In genomic region chr19:7274326-7274990, GRCm38 (mm10) we compare ENCODE assay signal across 7 mouse cellular contexts. TPM values are rescaled to one million over a fixed set of nuclear protein-coding genes. Genes with fewer than 3 reads are reported as not detected.
DNase-seq lines count a peak whose midpoint lies in the region; ATAC-seq and TF ChIP-seq lines count a peak whose summit lies in the region.

No protein-coding gene starts in this region.

- no peak overlapping the region for H3K27ac ChIP-seq in stomach, embryonic 16.5 days (ENCODE audit: low read length)
- H3K27ac ChIP-seq in stomach, postnatal 0 days (replicated peaks): no peak overlapping the region; the same call in 1 of the 2 replicates
- peak overlapping the region; percentile 61 for H3K27ac ChIP-seq in heart, embryonic 16.5 days (ENCODE audit: low read length)
- peak overlapping the region; percentile 86 for H3K27ac ChIP-seq in midbrain, embryonic 13.5 days
- no peak overlapping the region for H3K27ac ChIP-seq in lung, postnatal 0 days (ENCODE audit: low read length)

- no peaks in the 10 kb centered on the region for H3K27me3 ChIP-seq in stomach, embryonic 16.5 days (ENCODE audit: control insufficient read depth, insufficient read depth, low read length)
- no peaks in the 10 kb centered on the region for H3K27me3 ChIP-seq in stomach, postnatal 0 days (ENCODE audit: control insufficient read depth, insufficient read depth, low read length)
- H3K27me3 ChIP-seq in heart, embryonic 16.5 days (ENCODE audit: control insufficient read depth, insufficient read depth, low read length): no peaks in the 10 kb centered on the region
- H3K27me3 ChIP-seq in midbrain, embryonic 13.5 days: no peaks in the 10 kb centered on the region
- H3K27me3 ChIP-seq in lung, postnatal 0 days (replicated peaks; ENCODE audit: insufficient read depth, low read length): no peaks in the 10 kb centered on the region

- TF ChIP-seq CTCF in stomach, postnatal 0 days (IDR thresholded peaks at IDR 0.05; ENCODE audit: low read depth): no peak
- no peak for TF ChIP-seq CTCF in lung, postnatal 0 days (IDR thresholded peaks at IDR 0.05)

- H3K36me3 ChIP-seq in stomach, embryonic 16.5 days (ENCODE audit: control insufficient read depth, insufficient read depth, low read length): peaks cover 26% of the 10 kb centered on the region; the same call in 1 of the 2 replicates
- peaks cover 22% of the 10 kb centered on the region for H3K36me3 ChIP-seq in stomach, postnatal 0 days (ENCODE audit: control insufficient read depth, insufficient read depth, low read length)
- H3K36me3 ChIP-seq in heart, embryonic 16.5 days (ENCODE audit: control insufficient read depth, insufficient read depth): peaks cover 32% of the 10 kb centered on the region
- peaks cover 89% of the 10 kb centered on the region for H3K36me3 ChIP-seq in midbrain, embryonic 13.5 days
- peaks cover 21% of the 10 kb centered on the region for H3K36me3 ChIP-seq in lung, postnatal 0 days (ENCODE audit: insufficient read depth, low read length)

- H3K9me3 ChIP-seq in stomach, embryonic 16.5 days (replicated peaks; ENCODE audit: control insufficient read depth, low read length): 0 out of 2 replicates have a peak, but pooled peaks cover 5% of the 10 kb centered on the region
- H3K9me3 ChIP-seq in stomach, postnatal 0 days (ENCODE audit: control insufficient read depth, low read length): no peaks in the 10 kb centered on the region
- no peaks in the 10 kb centered on the region for H3K9me3 ChIP-seq in heart, embryonic 16.5 days (replicated peaks; ENCODE audit: control insufficient read depth, low read length)
- no peaks in the 10 kb centered on the region for H3K9me3 ChIP-seq in midbrain, embryonic 13.5 days
- no peaks in the 10 kb centered on the region for H3K9me3 ChIP-seq in lung, postnatal 0 days (ENCODE audit: low read length)

- H3K4me1 ChIP-seq in stomach, embryonic 16.5 days (ENCODE audit: control insufficient read depth, insufficient read depth, low read length): peaks cover 27% of the 10 kb centered on the region
- no peaks in the 10 kb centered on the region; the same call in 1 of the 2 replicates for H3K4me1 ChIP-seq in stomach, postnatal 0 days (replicated peaks; ENCODE audit: control insufficient read depth, insufficient read depth)
- H3K4me1 ChIP-seq in heart, embryonic 16.5 days (ENCODE audit: control insufficient read depth, insufficient read depth, low read length): peaks cover 27% of the 10 kb centered on the region
- H3K4me1 ChIP-seq in midbrain, embryonic 13.5 days (replicated peaks): peaks cover 88% of the 10 kb centered on the region
- peaks cover 3% of the 10 kb centered on the region; the same call in 1 of the 2 replicates for H3K4me1 ChIP-seq in lung, postnatal 0 days (ENCODE audit: insufficient read depth, low read depth, low read length)

- ATAC-seq in stomach, embryonic 16.5 days (ENCODE audit: insufficient read depth, low FRiP score): no peak
- ATAC-seq in stomach, postnatal 0 days (ENCODE audit: low FRiP score, low TSS enrichment): no peak
- no peak for ATAC-seq in heart, embryonic 16.5 days (replicated peaks; ENCODE audit: extremely low read depth, insufficient read depth, low FRiP score)
- ATAC-seq in midbrain, embryonic 13.5 days: no peak
- ATAC-seq in lung, postnatal 0 days: no peak

- no peak for DNase-seq in stomach, postnatal 0 days (ENCODE audit: low spot score)
- DNase-seq in cerebellum, postnatal 14 days: peak; percentile 90 to 94
- DNase-seq in B cell, adult 2 months: no peak
- DNase-seq in lung, postnatal 0 days (ENCODE audit: low spot score): no peak

- no peak overlapping the region for H3K4me3 ChIP-seq in stomach, embryonic 16.5 days (replicated peaks; ENCODE audit: low read length)
- no peak overlapping the region for H3K4me3 ChIP-seq in stomach, postnatal 0 days (ENCODE audit: low read depth, low read length)
- no peak overlapping the region for H3K4me3 ChIP-seq in heart, embryonic 16.5 days (ENCODE audit: low read length)
- no peak overlapping the region; the same call in 1 of the 2 replicates for H3K4me3 ChIP-seq in midbrain, embryonic 13.5 days (replicated peaks)
- no peak overlapping the region for H3K4me3 ChIP-seq in lung, postnatal 0 days (ENCODE audit: low read depth, low read length)

- WGBS in stomach, embryonic 16.5 days: 73% methylated on average over 13 of the region's 13 CpGs
- WGBS in stomach, postnatal 0 days: 70% methylated on average over 13 of the region's 13 CpGs
- WGBS in heart, embryonic 16.5 days: 71% methylated on average over 13 of the region's 13 CpGs
- WGBS in midbrain, embryonic 13.5 days: 80% methylated on average over 13 of the region's 13 CpGs
- 76% methylated on average over 10 of the region's 13 CpGs for WGBS in lung, postnatal 0 days

- H3K9ac ChIP-seq in stomach, embryonic 16.5 days (ENCODE audit: low read length): 0 out of 2 replicates have a peak overlapping the region, but pooled peaks have one; percentile 27
- H3K9ac ChIP-seq in stomach, postnatal 0 days (ENCODE audit: low read length): no peak overlapping the region
- H3K9ac ChIP-seq in heart, embryonic 16.5 days (ENCODE audit: low read length): peak overlapping the region; percentile 39
- peak overlapping the region; percentile 51 for H3K9ac ChIP-seq in midbrain, embryonic 13.5 days (replicated peaks)
- no peak overlapping the region for H3K9ac ChIP-seq in lung, postnatal 0 days (replicated peaks; ENCODE audit: low read depth)

- no peak overlapping the region for H3K4me2 ChIP-seq in stomach, embryonic 16.5 days (ENCODE audit: low read depth, low read length)
- H3K4me2 ChIP-seq in stomach, postnatal 0 days (replicated peaks; ENCODE audit: low read depth): no peak overlapping the region
- no peak overlapping the region for H3K4me2 ChIP-seq in heart, embryonic 16.5 days (ENCODE audit: low read depth, low read length)
- H3K4me2 ChIP-seq in midbrain, embryonic 13.5 days (replicated peaks): 0 out of 2 replicates have a peak overlapping the region, but pooled peaks have one; percentile 9
- H3K4me2 ChIP-seq in lung, postnatal 0 days (replicated peaks; ENCODE audit: low read depth, low read length): no peak overlapping the region

- no peak for TF ChIP-seq EP300 in stomach, postnatal 0 days (optimal IDR thresholded peaks at IDR 0.05)
- TF ChIP-seq EP300 in lung, postnatal 0 days (IDR thresholded peaks at IDR 0.05): no peak

RNA-seq across cellular contexts. Expression of gene Rcor2, which starts 7.3 kb away (rescaled TPM):
- 5.4 and 9.7 TPM in 2 replicates for polyA plus RNA-seq in stomach, embryonic 16.5 days (2015; fragmentation: Nextera tagmentation; extraction: Ambion mirVana)
- 2.2 and 2.4 TPM in 2 replicates for polyA plus RNA-seq in stomach, postnatal 0 days (2015; fragmentation: Nextera tagmentation; extraction: Ambion mirVana)
- 11.9 and 18.0 TPM in 2 replicates for polyA plus RNA-seq in heart, embryonic 16.5 days (2015; fragmentation: Nextera tagmentation; extraction: Ambion mirVana)
- polyA plus RNA-seq in midbrain, embryonic 13.5 days (2015; fragmentation: Nextera tagmentation; extraction: Ambion mirVana): 41.1 and 52.8 TPM in 2 replicates
- 1.3 and 1.5 TPM in 2 replicates for polyA plus RNA-seq in lung, postnatal 0 days (2015; fragmentation: Nextera tagmentation; extraction: Ambion mirVana)

RNA-seq across cellular contexts. Expression of gene Naa40, which starts 33.5 kb away (rescaled TPM):
- 46.9 and 50.4 TPM in 2 replicates for polyA plus RNA-seq in stomach, embryonic 16.5 days (2015; fragmentation: Nextera tagmentation; extraction: Ambion mirVana)
- polyA plus RNA-seq in stomach, postnatal 0 days (2015; fragmentation: Nextera tagmentation; extraction: Ambion mirVana): 20.1 and 20.5 TPM in 2 replicates
- 59.3 and 61.1 TPM in 2 replicates for polyA plus RNA-seq in heart, embryonic 16.5 days (2015; fragmentation: Nextera tagmentation; extraction: Ambion mirVana)
- 73.7 and 74.6 TPM in 2 replicates for polyA plus RNA-seq in midbrain, embryonic 13.5 days (2015; fragmentation: Nextera tagmentation; extraction: Ambion mirVana)
- 16.6 and 17.7 TPM in 2 replicates for polyA plus RNA-seq in lung, postnatal 0 days (2015; fragmentation: Nextera tagmentation; extraction: Ambion mirVana)

RNA-seq across cellular contexts. Expression of gene Cox8a, which starts 57.0 kb away (rescaled TPM):
- 986 and 1,009 TPM in 2 replicates for polyA plus RNA-seq in stomach, embryonic 16.5 days (2015; fragmentation: Nextera tagmentation; extraction: Ambion mirVana)
- polyA plus RNA-seq in stomach, postnatal 0 days (2015; fragmentation: Nextera tagmentation; extraction: Ambion mirVana): 1,651 and 1,766 TPM in 2 replicates
- polyA plus RNA-seq in heart, embryonic 16.5 days (2015; fragmentation: Nextera tagmentation; extraction: Ambion mirVana): 1,892 and 2,285 TPM in 2 replicates
- polyA plus RNA-seq in midbrain, embryonic 13.5 days (2015; fragmentation: Nextera tagmentation; extraction: Ambion mirVana): 750 and 771 TPM in 2 replicates
- polyA plus RNA-seq in lung, postnatal 0 days (2015; fragmentation: Nextera tagmentation; extraction: Ambion mirVana): 889 and 976 TPM in 2 replicates

Comparison
In these comparisons a context has a peak if more than half of its experiments do, and no peak if none do; other contexts are left out.
1. H3K9ac ChIP-seq: peak in stomach, embryonic 16.5 days (single experiment), heart, embryonic 16.5 days (single experiment) and midbrain, embryonic 13.5 days (single experiment); none in stomach, postnatal 0 days (single experiment) and lung, postnatal 0 days (single experiment).
2. H3K27ac ChIP-seq: peak in heart, embryonic 16.5 days (single experiment) and midbrain, embryonic 13.5 days (single experiment); none in stomach, embryonic 16.5 days (single experiment), stomach, postnatal 0 days (single experiment) and lung, postnatal 0 days (single experiment).
3. DNase-seq: peak in cerebellum, postnatal 14 days (2 of 2); none in stomach, postnatal 0 days (single experiment), B cell, adult 2 months (0 of 2) and lung, postnatal 0 days (single experiment).